Mouse (Mus musculus) E14TG2a.4 (cell line): ENCODE data around the gene Dpp3.

Experiments
- CTCF ChIP-seq: conservative IDR thresholded peaks from 2 replicates; pipeline ENCODE4 v1.5.1; 2014; ENCODE audit warnings: low read length
- NANOG ChIP-seq: IDR thresholded peaks from 2 replicates; pipeline ENCODE4 v1.6.1; 2014; ENCODE audit warnings: borderline replicate concordance, low read length, mixed read lengths

- TF ChIP-seq CTCF (no peak), NANOG (no peak)
Measured at GRCm38 (mm10) chr19:4945540-4945939, 17.5 kb upstream of the Dpp3 start.
